Mouse (Mus musculus) cerebral cortex, adult 2 months (tissue): Measurements from ENCODE around the gene Adamts3.

Experiments used
- WGBS: fragments of 180-500 bp; shearing (Covaris S2); methylation state at CpG from one replicate; pipeline ENCODE4 v1.1.7; 2018; 5-methylcytosine and 5-hydroxymethylcytosine counted together

Adamts3 gene

GRCm38 (mm10) chr5:89704264-89704663 lies 178.9 kb downstream of the Adamts3 start:
- 37% methylated on average over 1 of the region's 1 CpGs for WGBS

DNA sequence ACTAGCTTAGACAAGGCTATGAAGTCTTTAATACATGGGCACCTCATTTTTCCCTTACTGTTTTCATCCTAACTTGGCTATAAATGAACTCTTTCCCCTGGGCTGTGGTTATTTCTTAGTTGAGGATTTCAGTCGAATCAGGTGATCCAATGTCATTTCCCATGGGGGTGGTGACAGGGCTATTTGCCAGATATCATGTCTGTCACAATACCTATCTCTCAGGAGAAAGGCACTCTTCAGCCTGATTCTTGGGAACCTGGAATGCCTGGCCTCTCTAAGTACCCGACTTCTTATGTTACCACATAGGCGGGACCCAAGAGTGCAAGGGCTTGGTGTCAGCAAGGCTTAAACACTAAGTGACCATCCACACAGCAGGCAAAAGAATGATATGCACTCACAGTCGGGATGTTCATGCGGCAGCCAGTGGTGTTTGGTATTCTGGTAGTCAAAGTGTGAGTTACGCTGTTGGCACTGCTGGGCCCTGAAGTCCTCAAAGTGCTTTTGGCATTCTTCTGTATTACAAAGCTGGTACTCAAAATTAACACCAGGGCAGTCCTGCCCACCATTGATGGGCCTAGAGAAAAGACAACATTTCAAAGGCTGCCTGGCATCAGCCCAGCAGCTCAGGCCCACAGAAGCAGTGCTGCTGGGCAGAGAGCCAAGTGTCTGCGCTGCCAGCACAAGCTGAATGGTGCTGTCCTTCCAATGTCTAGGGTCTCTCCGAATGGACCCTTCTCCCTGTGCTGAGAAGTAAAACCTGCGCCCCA lies 181.7 kb downstream of the Adamts3 start:
- 50% methylated on average over 9 of the region's 9 CpGs for WGBS

- 90% methylated on average over 1 of the region's 1 CpGs for WGBS
Observed at GRCm38 (mm10) chr5:89687826-89688225, 195.3 kb downstream of the Adamts3 start.

DNA sequence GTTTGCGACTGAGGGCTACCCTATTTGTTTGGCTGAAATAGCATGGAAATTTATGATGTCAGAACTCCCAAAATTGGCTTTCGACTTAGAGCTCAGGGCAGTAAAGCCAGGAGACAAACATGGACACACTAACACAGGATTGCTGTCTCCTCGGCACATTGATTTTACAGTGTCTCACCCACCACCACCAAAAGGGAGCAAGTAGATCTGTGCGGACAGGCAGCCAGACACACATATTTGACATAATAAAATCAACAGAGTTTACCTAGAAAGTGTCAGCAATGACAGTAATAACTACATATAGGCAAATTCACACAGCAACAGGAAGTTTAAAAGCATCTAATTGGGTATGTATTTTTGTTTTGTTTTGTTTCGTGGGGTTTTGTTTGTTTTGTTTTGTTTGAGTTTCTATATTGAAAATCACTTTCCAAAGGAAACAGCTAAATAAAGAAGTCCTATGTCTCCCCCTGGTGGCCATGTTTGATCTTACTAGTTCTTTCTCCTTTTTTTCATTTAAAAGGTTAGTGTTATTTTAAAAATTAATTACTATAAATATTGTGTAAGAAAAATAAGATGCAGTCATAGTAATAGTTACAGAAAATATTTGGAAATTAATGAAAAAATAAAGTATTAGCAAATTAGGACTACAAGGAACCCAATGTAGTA lies 203.1 kb downstream of the Adamts3 start:
- WGBS, result 53% methylated on average over 5 of the region's 5 CpGs

DNA sequence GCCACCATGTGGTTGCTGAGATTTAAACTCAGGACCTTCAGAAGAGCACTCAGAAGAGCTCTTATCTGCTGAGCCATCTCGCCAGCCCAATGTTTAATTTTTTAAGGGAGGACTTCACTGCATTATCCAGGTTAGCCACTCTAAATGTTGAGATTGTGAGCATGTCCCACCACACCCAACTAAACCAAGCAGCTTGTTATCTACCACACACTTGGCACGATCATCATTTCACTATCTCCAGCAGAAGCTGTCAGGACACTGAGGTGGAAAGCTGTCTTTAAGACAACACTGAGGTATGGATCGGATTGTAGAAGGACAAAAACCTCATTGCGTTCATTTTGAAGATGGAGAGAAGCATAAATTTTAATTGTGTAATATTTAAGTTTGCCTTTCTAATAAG lies 205.0 kb downstream of the Adamts3 start:
- WGBS, result 95% methylated on average over 4 of the region's 4 CpGs

GRCm38 (mm10) chr5:89674066-89674848 lies 208.9 kb downstream of the Adamts3 start:
- 82% methylated on average over 9 of the region's 9 CpGs for WGBS

GRCm38 (mm10) chr5:89672950-89673349 lies 210.2 kb downstream of the Adamts3 start:
- WGBS, result 89% methylated on average over 4 of the region's 4 CpGs

GRCm38 (mm10) chr5:89654327-89654726 lies 228.8 kb downstream of the Adamts3 start:
- 90% methylated on average over 1 of the region's 1 CpGs for WGBS

- WGBS, result 92% methylated on average over 2 of the region's 2 CpGs
Observed at GRCm38 (mm10) chr5:89653862-89654261, 229.3 kb downstream of the Adamts3 start.

DNA sequence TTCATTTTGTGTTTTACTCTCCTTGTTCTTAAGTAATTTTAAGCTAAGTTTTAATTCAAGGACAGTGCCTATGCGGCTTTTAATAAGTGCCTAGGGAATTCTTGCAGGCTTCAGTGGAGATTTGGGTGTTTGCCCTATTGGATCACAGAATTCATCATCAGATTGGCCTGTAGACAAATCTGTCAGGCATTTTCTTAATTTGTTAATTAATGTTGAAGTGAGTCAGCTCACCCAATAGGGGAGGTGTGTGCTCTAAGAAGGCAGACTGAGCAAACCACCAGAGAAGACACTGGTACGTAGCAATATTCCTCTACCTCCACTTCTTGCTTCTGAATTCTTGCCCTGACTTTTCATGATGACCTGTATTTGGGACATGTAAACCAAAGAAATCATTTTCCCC lies 247.7 kb downstream of the Adamts3 start:
- WGBS, result 83% methylated on average over 2 of the region's 2 CpGs

- WGBS, result 40% methylated on average over 1 of the region's 1 CpGs
Observed at GRCm38 (mm10) chr5:89631599-89631998, 251.5 kb downstream of the Adamts3 start.
